Mouse (Mus musculus) olfactory bulb, adult 2 months (tissue): ENCODE results near the gene Card6.

Experiments used
- CTCF ChIP-seq: fragments of 200-500 bp; IDR thresholded peaks from 2 replicates; pipeline ENCODE4 v1.5.1; 2012; ENCODE audit warnings: low read depth, mild to moderate bottlenecking, low read length, moderate library complexity; ENCODE audit not compliant: insufficient read depth
- POLR2A ChIP-seq: fragments of 200-500 bp; IDR thresholded peaks from 2 replicates; pipeline ENCODE4 v1.6.1; 2012; ENCODE audit warnings: mild to moderate bottlenecking, low read depth, low read length, moderate library complexity; ENCODE audit not compliant: insufficient read depth

- TF ChIP-seq POLR2A (no peak), CTCF (no peak)
Measured at GRCm38 (mm10) chr15:5154621-5155020, 46.3 kb upstream of the Card6 start.
